Mouse (Mus musculus) cerebellum, adult 2 months (tissue): ENCODE data around the gene Sec24c. TPM values are rescaled to one million over a fixed set of nuclear protein-coding genes. Genes with fewer than 3 reads are reported as not detected.
"Not testable (repeated sequence)": the region's sequence is repeated elsewhere in the genome, so short reads cannot be mapped to it uniquely, and the experiment has no call there.

Experiments used
- DNase-seq, 2 experiments: peaks; one replicate each; pipeline ENCODE4 v3.0.0; 2021
- H3K27ac ChIP-seq: fragments of 200-500 bp; 2 replicates; pipeline ENCODE4 v1.5.1; 2012; ENCODE audit warnings: low read length, control low read depth, inconsistent platforms; ENCODE audit not compliant: insufficient read depth
- H3K27me3 ChIP-seq: fragments of 200-500 bp; 2 replicates; pipeline ENCODE4 v1.6.1; 2012; ENCODE audit warnings: inconsistent platforms, mild to moderate bottlenecking, low read length, moderate library complexity; ENCODE audit not compliant: control insufficient read depth, insufficient read depth
- H3K4me1 ChIP-seq: fragments of 200-500 bp; 2 replicates; pipeline ENCODE4 v1.6.1; 2011; ENCODE audit warnings: low read length; ENCODE audit not compliant: control insufficient read depth, insufficient read depth
- H3K4me3 ChIP-seq: fragments of 200-500 bp; replicated peaks from 2 replicates; pipeline ENCODE3; 2011; ENCODE audit warnings: mild to moderate bottlenecking, low read depth, low read length, control low read depth; ENCODE audit not compliant: insufficient read depth
- CTCF ChIP-seq: fragments of 200-500 bp; IDR thresholded peaks from 2 replicates; pipeline ENCODE4 v1.5.1; 2011; ENCODE audit warnings: low read depth, mild to moderate bottlenecking, control low read depth, low read length, moderate library complexity, borderline replicate concordance; ENCODE audit not compliant: insufficient read depth
- POLR2A ChIP-seq: fragments of 200-500 bp; IDR thresholded peaks from 2 replicates; pipeline ENCODE4 v1.6.1; 2011; ENCODE audit warnings: low read length, control low read depth, borderline replicate concordance; ENCODE audit not compliant: insufficient read depth
- WGBS: fragments of 180-500 bp; shearing (Covaris S2); methylation state at CpG from one replicate; pipeline ENCODE4 v1.1.7; 2018; 5-methylcytosine and 5-hydroxymethylcytosine counted together
- polyA plus RNA-seq: library from polyadenylated mRNA; depleted of rRNA; stranded (reverse); fragments of >200 nt; gene quantifications from 2 replicates; pipeline ENCODE4 v1.2.3, GENCODE M21; 2012; rRNA removed

Sec24c gene
- 93.3 and 116 TPM in 2 replicates for polyA plus RNA-seq

DNA sequence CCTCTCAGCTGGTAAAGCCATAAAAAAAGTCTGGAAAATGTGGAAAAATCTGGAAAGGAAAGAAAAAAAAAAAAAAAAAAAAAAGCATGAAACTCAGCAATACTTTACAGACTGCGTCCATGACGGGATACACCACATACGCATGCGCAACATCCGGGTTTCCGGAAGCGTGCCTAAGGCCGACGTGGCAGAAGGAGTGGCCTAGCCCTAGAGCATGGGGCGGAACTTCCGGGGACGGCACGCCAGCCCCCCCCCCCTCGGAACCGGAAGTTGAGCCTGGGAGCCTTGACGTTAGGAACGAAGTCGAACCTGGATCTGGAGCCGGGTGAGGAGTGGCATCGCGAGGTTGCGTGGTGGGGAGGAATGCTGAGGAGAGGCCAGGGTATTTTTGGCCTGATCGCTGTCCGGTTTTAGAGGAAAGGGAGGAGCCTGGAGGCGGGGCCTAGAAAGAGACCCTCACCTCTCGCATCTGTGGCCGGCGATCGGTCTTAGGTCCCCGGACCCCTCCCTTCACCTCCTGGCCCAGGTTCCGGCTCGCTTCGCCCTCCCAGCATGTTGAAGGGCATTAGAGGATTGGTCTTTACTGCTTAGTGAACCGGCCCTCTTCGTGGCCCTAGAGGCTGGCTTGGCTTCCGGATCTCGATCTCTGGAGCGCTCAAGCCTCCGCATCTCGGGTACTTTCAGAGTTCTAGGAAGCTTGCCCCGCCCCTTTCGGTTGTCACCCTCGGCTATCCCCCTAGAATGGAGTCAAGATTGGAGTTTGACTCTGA lies at the start of gene Sec24c:
Gene Sec24c, plus strand, starts transcription at position 245 of the 770 bp plus-strand sequence.
- WGBS, result 2% methylated on average over 43 of the region's 43 CpGs
- Histone ChIP-seq H3K4me3 (peak within 1 kb of the TSS; percentile 83), H3K27me3 (no peaks in the 10 kb centered on the region), H3K27ac (peak within 1 kb of the TSS; percentile 25), H3K4me1 (peaks cover 7% of the 10 kb centered on the region; the same call in 1 of the 2 replicates)
- TF ChIP-seq POLR2A, result peak; percentile 60
- no peak for TF ChIP-seq CTCF
- DNase-seq, result peak; percentile 98 to 99

DNA sequence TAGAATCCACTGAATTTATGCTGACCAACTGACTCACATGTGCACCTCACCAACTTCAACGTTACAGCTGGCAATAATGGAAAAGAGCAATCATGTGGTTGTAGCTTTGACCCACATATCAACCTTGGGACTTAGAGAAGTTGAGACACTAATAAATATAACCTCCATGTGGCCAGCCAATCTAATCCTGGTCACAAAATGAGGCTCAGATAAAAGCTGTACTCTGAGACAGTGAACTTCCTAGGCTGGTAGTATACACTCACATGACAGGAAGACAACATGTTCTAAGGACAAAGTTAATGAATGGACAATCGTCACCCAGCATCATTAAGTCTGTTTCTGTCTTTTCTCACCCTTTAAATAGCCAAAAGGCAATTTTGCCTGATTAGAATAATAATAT lies 47.7 kb upstream of the Sec24c start:
- WGBS, result 68% methylated on average over 2 of the region's 2 CpGs
- no peaks in the 10 kb centered on the region for H3K4me1 ChIP-seq
- no peak overlapping the region for H3K4me3 ChIP-seq
- no peaks in the 10 kb centered on the region for H3K27me3 ChIP-seq
- no peak overlapping the region for H3K27ac ChIP-seq
- TF ChIP-seq POLR2A, result no peak
- no peak for TF ChIP-seq CTCF
- DNase-seq, result no peak

DNA sequence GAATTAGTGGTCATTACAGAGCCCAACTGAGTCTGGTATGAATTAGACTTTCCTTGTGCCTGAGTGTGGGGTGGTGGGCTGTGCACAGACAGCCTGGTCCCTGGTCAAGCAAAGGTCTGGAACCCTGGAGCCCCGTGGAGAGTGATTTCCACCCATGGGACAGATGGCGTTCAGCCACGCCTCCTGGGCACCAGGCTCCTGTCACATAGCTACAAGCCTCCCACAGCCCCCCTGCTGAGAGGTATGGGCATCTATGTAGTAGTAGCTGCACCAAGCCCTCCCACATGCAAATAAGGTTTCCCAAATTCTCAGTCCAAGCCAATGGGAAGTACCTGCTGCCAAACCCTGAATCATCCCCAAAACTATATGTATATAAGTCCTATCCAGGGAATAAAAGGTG lies 47.1 kb upstream of the Sec24c start:
- TF ChIP-seq CTCF (no peak), POLR2A (no peak)
- Histone ChIP-seq H3K27ac (no peak overlapping the region), H3K27me3 (no peaks in the 10 kb centered on the region), H3K4me3 (no peak overlapping the region), H3K4me1 (no peaks in the 10 kb centered on the region)
- 24% methylated on average over 3 of the region's 3 CpGs for WGBS
- peak; percentile 28 to 41 for DNase-seq

DNA sequence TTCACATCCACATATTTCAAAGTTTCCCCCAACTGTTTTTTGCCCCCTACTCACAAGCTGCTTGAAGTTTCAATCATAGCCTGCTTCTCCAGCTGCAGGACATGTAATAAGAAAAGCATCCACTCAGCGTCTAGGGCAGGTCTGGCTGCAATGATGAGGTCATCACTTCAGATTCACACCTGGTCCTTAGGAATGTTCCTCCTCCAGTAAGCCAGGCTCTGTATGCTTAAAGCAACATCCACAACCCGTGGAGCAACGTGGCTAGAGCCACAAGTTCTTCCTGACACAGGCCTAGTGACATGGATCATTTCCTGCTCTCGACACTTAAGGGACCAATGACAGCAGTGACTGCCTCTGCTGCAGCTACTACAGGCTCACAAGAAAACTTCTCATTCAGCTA lies 42.9 kb upstream of the Sec24c start:
- Histone ChIP-seq H3K27ac (no peak overlapping the region), H3K27me3 (no peaks in the 10 kb centered on the region), H3K4me1 (no peaks in the 10 kb centered on the region), H3K4me3 (no peak overlapping the region)
- TF ChIP-seq POLR2A (no peak), CTCF (no peak)
- no peak for DNase-seq
- 72% methylated on average over 4 of the region's 4 CpGs for WGBS

DNA sequence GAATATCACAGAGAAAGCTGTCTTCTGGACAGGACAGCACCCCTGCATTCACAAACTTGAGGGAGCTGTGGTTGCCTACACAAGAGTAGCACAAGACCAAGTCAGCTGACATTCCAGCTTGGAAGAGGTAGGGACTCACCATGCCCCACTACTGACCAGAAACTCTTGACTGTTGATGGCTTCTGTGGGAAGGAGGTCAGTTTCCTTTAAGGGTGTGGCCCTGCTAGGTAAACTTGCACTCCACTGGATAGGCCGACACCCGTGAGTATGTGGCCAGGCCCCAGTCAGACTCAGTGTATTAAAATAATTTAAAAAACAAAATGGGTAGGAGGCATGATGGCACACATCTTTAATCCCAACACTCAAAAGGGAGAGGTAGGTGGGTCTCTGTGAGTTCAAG lies 38.6 kb upstream of the Sec24c start:
- no peak for DNase-seq
- TF ChIP-seq CTCF, result no peak
- TF ChIP-seq POLR2A, result no peak
- WGBS, result 97% methylated on average over 2 of the region's 2 CpGs
- no peak overlapping the region for H3K27ac ChIP-seq
- no peak overlapping the region for H3K4me3 ChIP-seq
- no peaks in the 10 kb centered on the region for H3K27me3 ChIP-seq
- no peaks in the 10 kb centered on the region for H3K4me1 ChIP-seq

DNA sequence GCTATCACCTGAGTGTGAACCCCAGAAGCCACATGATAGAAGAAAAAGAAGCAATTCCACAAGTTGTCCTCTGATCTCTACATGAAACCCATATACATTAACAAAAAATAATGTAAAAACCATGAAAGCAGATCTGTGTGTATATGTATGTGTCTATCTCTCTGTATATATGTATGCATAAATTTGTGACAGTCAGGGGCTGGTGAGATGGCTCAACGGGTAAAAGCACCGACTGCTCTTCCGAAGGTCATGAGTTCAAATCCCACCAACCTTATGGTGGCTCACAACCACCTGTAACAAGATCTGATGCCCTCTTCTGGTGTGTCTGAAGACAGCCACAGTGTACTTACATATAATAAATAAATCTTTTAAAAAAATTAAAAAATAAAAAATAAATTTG lies 37.1 kb upstream of the Sec24c start:
- WGBS, result 91% methylated on average over 3 of the region's 3 CpGs
- H3K4me1 ChIP-seq, result not testable (repeated sequence)

DNA sequence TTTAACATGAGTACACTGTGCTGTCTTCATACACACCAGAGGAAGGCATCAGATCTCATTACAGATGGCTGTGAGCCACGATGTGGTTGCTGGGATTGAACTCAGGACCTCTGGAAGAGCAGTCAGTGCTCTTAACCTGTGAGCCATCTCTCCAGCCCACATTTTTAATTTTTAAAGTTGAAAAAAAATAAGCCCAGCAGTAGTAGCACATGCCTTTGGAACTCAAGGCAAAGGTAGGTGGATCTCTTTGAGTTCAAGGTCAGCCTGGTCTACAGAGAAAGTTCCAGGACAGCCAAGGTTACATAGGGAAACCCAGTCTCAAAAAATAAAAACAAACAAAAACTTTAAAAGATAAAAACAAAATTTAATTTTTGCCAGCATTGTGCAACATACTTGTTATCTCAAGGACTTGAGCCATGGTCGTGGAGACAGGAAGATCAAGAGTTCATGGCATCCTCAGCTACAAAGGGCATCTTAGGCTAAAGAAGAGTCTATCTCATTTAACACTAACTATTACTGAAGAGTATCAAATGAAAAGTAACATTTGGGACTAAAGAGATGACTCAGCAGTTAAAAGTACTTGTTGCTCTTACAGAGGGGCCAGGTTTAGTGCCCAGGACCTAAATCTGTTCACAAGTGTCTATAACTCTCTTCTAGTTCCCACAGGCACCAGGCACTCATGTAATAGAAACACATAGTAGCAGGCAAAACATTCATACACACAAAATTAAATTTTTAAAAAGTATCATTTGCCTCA lies 36.1 kb upstream of the Sec24c start:
- H3K4me3 ChIP-seq, result no peak overlapping the region
- H3K27me3 ChIP-seq, result no peaks in the 10 kb centered on the region
- TF ChIP-seq POLR2A, result no peak
- TF ChIP-seq CTCF, result no peak
- no peak overlapping the region for H3K27ac ChIP-seq
- H3K4me1 ChIP-seq, result no peaks in the 10 kb centered on the region
- WGBS, result 82% methylated on average over 2 of the region's 2 CpGs
- no peak for DNase-seq

More for the DNA sequence above, 37.1 kb upstream of the Sec24c start:
- H3K27me3 ChIP-seq, H3K4me3 ChIP-seq, H3K27ac ChIP-seq, DNase-seq: not testable (repeated sequence)

DNA sequence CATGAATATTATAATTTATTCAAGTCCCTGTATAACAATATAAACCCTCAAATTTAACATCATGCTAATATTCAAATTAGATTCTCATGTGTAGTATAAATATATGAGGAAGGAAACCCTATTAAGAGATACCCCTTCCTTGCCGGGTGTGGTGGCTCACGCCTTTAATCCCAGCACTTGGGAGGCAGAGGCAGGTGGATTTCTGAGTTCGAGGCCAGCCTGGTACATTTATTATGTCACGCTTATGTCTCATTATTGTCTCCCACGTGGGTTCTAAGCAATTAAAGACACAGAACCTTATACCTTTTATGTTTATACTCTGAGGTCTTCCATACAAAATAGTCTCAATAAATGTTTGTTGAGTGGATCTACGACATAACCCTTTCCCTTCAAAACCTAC lies 35.4 kb upstream of the Sec24c start:
- DNase-seq, result no peak
- H3K4me1 ChIP-seq, result no peaks in the 10 kb centered on the region
- whole genome bisulfite sequencing, result 89% methylated on average over 6 of the region's 6 CpGs
- no peaks in the 10 kb centered on the region for H3K27me3 ChIP-seq
- TF ChIP-seq CTCF (no peak), POLR2A (no peak)
- no peak overlapping the region for H3K4me3 ChIP-seq
- no peak overlapping the region for H3K27ac ChIP-seq
